Mouse (Mus musculus) lung, postnatal 0 days (tissue): ENCODE data around the gene Prm1. TPM values are rescaled to one million over a fixed set of nuclear protein-coding genes. Genes with fewer than 3 reads are reported as not detected.

Experiments used
- ATAC-seq: fragments of 200-750 bp; cut with Nextera tagmentation; 2 replicates; pipeline ENCODE4 v1.8.0; 2017; ENCODE audit warnings: moderate library complexity
- DNase-seq: peaks from one replicate; pipeline ENCODE4 v3.0.0-alpha.2; 2016; ENCODE audit warnings: low spot score
- H3K27ac ChIP-seq: fragments of 300-500 bp; sonication (generic); 2 replicates; pipeline ENCODE4 v1.5.1; 2014; ENCODE audit warnings: antibody characterized with exemption, mild to moderate bottlenecking, low read length, mixed read lengths
- H3K27me3 ChIP-seq: fragments of 300-500 bp; sonication (generic); replicated peaks from 2 replicates; pipeline ENCODE4 v1.6.1; 2014; ENCODE audit warnings: low read length, mixed read lengths; ENCODE audit not compliant: insufficient read depth
- H3K36me3 ChIP-seq: fragments of 300-500 bp; sonication (generic); 2 replicates; pipeline ENCODE4 v1.6.1; 2014; ENCODE audit warnings: low read length, mixed read lengths; ENCODE audit not compliant: insufficient read depth
- H3K4me1 ChIP-seq: fragments of 300-500 bp; sonication (generic); 2 replicates; pipeline ENCODE4 v1.6.1; 2014; ENCODE audit warnings: antibody characterized with exemption, low read depth, low read length, mixed read lengths; ENCODE audit not compliant: insufficient read depth
- H3K4me2 ChIP-seq: fragments of 300-500 bp; sonication (generic); replicated peaks from 2 replicates; pipeline ENCODE4 v1.6.1; 2014; ENCODE audit warnings: low read depth, mild to moderate bottlenecking, low read length, moderate library complexity, mixed read lengths
- H3K4me3 ChIP-seq: fragments of 300-500 bp; sonication (generic); 2 replicates; pipeline ENCODE4 v1.5.1; 2014; ENCODE audit warnings: low read depth, low read length
- H3K9ac ChIP-seq: fragments of 300-500 bp; sonication (generic); replicated peaks from 2 replicates; pipeline ENCODE4 v1.6.1; 2014; ENCODE audit warnings: low read depth, mild to moderate bottlenecking
- H3K9me3 ChIP-seq: fragments of 300-500 bp; sonication (generic); 2 replicates; pipeline ENCODE4 v1.6.1; 2016; ENCODE audit warnings: low read length, mixed read lengths
- CTCF ChIP-seq: IDR thresholded peaks from 2 replicates; pipeline ENCODE4 v1.5.1; 2016; ENCODE audit warnings: antibody characterized with exemption, mild to moderate bottlenecking
- EP300 ChIP-seq: IDR thresholded peaks from 2 replicates; pipeline ENCODE4 v1.6.1; 2016; ENCODE audit warnings: antibody characterized with exemption, mild to moderate bottlenecking, control low read depth
- WGBS: fragments of 180-500 bp; shearing (Covaris S2); extraction: QIAGEN DNeasy Blood & Tissue Kit; methylation state at CpG from one replicate; pipeline ENCODE4 v1.1.7; 2014; 5-methylcytosine and 5-hydroxymethylcytosine counted together
- polyA plus RNA-seq: library from polyadenylated mRNA; unstranded; fragments of >200 nt; fragmentation: Nextera tagmentation; extraction: Ambion mirVana; gene quantifications from 2 replicates; pipeline ENCODE4 v1.2.1, GENCODE M21; 2015

Gene Prm1
- polyA plus RNA-seq, 1 experiment from 2014 or later, result not detected

DNA sequence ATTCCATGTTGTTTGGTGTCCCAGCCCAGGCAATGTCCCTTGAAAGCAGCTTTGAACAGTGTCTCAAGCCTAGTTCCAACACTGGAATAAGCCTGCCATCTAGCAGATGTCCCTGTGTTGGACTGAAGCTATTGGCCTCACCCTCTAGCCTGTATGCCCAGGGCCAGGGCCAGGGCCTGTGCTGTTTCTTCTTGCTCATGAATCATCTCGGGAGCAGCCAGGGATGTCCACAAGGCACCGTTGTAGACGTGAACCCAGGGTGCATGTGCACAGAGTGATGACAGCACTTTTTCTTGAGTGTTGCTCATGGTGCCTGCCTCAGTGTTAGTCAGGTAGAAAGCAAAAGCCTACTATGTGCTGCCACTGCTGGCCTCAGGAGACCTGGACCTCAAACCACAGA, 31.6 kb upstream of the Prm1 start:
- no peaks in the 10 kb centered on the region for H3K9me3 ChIP-seq
- no peaks in the 10 kb centered on the region for H3K27me3 ChIP-seq
- WGBS, result 79% methylated on average over 3 of the region's 3 CpGs
- H3K27ac ChIP-seq, result no peak overlapping the region
- ATAC-seq, result no peak
- no peak overlapping the region for H3K4me3 ChIP-seq
- H3K4me1 ChIP-seq, result peaks cover 10% of the 10 kb centered on the region; the same call in 1 of the 2 replicates
- H3K4me2 ChIP-seq, result no peak overlapping the region
- H3K9ac ChIP-seq, result no peak overlapping the region
- no peaks in the 10 kb centered on the region for H3K36me3 ChIP-seq
- DNase-seq, result no peak
- TF ChIP-seq CTCF (no peak), EP300 (no peak)

GRCm38 (mm10) chr16:10836388-10836787, 30.7 kb upstream of the Prm1 start:
- TF ChIP-seq EP300 (no peak), CTCF (no peak)
- Histone ChIP-seq H3K27me3 (no peaks in the 10 kb centered on the region), H3K27ac (no peak overlapping the region), H3K9me3 (no peaks in the 10 kb centered on the region), H3K36me3 (no peaks in the 10 kb centered on the region), H3K9ac (no peak overlapping the region), H3K4me1 (peaks cover 10% of the 10 kb centered on the region; the same call in 1 of the 2 replicates), H3K4me2 (no peak overlapping the region), H3K4me3 (no peak overlapping the region)
- 95% methylated on average over 3 of the region's 3 CpGs for WGBS
- DNase-seq (no peak), ATAC-seq (no peak)

DNA sequence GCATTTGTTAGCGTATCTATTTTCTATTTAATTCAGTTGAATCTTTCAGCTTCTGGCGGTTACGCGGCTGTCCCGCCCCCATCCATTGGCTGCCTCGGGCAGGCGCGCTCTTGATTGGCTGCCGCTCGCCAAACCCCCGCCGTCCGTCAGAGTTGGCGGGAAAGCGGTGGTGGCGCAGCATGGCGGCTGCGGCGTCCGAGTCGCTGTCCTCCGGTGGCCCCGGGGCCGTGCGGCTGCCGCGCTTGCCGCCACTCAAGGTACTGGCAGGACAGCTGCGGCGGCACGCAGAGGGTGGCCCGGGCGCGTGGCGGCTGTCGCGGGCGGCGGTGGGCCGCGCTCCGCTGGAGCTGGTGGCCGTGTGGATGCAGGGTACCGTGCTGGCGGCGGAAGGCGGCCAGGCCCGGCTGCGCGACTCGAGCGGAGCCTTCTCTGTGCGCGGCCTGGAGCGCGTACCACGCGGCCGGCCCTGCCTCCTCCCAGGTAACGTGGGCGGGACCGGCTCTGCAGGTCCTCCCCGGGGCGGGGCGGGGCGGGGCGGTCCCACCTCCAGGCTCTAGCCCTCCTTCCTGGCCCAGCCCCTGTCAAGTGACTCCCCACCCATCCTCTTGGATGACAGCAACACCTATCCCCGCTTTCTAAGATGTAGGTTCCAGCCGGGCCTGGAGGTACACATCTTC, 29.4 kb upstream of the Prm1 start, which contains the start of gene Rmi2:
Rmi2 (plus strand) TSS at position 149 of the 677 bp plus-strand sequence.
- DNase-seq, result peak; percentile 94
- H3K4me2 ChIP-seq, result peak within 1 kb of the TSS; percentile 95

GRCm38 (mm10) chr16:10834542-10834910, 28.9 kb upstream of the Prm1 start:
- Histone ChIP-seq H3K4me1 (peaks cover 10% of the 10 kb centered on the region; the same call in 1 of the 2 replicates), H3K4me2 (peak overlapping the region; percentile 95), H3K9me3 (no peaks in the 10 kb centered on the region), H3K27me3 (no peaks in the 10 kb centered on the region), H3K9ac (no peak overlapping the region), H3K4me3 (peak overlapping the region; percentile 65), H3K27ac (no peak overlapping the region), H3K36me3 (no peaks in the 10 kb centered on the region)
- WGBS, result 5% methylated on average over 12 of the region's 12 CpGs
- ATAC-seq (no peak), DNase-seq (no peak)
- TF ChIP-seq EP300, result no peak
- no peak for TF ChIP-seq CTCF

More for the DNA sequence above, 29.4 kb upstream of the Prm1 start, which contains the start of gene Rmi2:
- H3K27ac ChIP-seq, result no peak within 1 kb of the TSS; the same call in 1 of the 2 replicates
- WGBS, result under 1% methylated on average over 46 of the region's 69 CpGs
- H3K36me3 ChIP-seq, result no peaks in the 10 kb centered on the region
- peak within 1 kb of the TSS; percentile 65 for H3K4me3 ChIP-seq
- no peaks in the 10 kb centered on the region for H3K9me3 ChIP-seq
- H3K9ac ChIP-seq, result no peak within 1 kb of the TSS
- no peaks in the 10 kb centered on the region for H3K27me3 ChIP-seq
- peak; percentile 92 for ATAC-seq
- peaks cover 10% of the 10 kb centered on the region; the same call in 1 of the 2 replicates for H3K4me1 ChIP-seq
- no peak for TF ChIP-seq CTCF
- TF ChIP-seq EP300, result no peak

- Histone ChIP-seq H3K4me3 (no peak overlapping the region), H3K4me2 (no peak overlapping the region), H3K9ac (no peak overlapping the region), H3K36me3 (no peaks in the 10 kb centered on the region), H3K27me3 (0 out of 2 replicates have a peak, but pooled peaks cover 4% of the 10 kb centered on the region), H3K4me1 (no peaks in the 10 kb centered on the region), H3K9me3 (no peaks in the 10 kb centered on the region), H3K27ac (no peak overlapping the region)
- WGBS, result 58% methylated on average over 4 of the region's 4 CpGs
- DNase-seq (no peak), ATAC-seq (no peak)
- TF ChIP-seq CTCF, result no peak
- TF ChIP-seq EP300, result no peak
Measured at GRCm38 (mm10) chr16:10828461-10828805, 22.8 kb upstream of the Prm1 start.

DNA sequence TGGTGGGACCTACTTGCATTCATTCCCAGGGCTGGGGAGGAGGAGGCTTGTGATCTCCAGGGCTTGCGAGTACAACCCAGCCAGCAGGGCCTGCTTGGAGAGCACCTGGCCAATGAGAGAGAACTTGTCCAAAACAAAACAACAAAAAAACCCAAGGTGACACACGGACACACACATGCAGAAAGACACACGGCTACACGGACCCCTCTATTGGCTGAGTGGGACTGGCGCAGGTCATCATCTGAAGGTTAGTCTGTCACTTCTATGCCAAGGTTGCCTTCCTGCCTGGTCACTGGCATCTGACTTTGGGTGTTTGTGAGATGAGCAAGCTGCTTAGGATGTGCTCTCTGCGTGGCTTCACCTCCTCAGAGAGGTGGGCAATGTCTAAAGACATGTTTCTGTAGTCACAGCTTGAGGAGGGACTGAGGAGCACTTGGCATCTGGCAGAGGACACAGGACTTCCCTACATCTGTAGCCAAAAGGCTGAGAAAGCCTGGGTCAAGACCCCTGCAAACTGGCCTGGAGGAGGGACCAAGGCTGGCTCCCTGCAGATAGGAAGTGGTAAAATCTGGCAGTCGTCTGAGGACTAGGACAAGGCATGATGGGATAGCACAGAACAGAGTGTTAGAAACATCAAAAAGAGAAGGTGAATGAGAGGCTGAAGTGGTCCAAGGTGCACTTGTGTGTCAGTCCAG, 22.3 kb upstream of the Prm1 start:
- Histone ChIP-seq H3K9me3 (no peaks in the 10 kb centered on the region), H3K27me3 (0 out of 2 replicates have a peak, but pooled peaks cover 4% of the 10 kb centered on the region), H3K4me2 (no peak overlapping the region), H3K4me1 (no peaks in the 10 kb centered on the region), H3K4me3 (no peak overlapping the region), H3K9ac (no peak overlapping the region), H3K27ac (no peak overlapping the region), H3K36me3 (no peaks in the 10 kb centered on the region)
- WGBS, result 78% methylated on average over 7 of the region's 7 CpGs
- TF ChIP-seq CTCF, result no peak
- TF ChIP-seq EP300, result no peak
- DNase-seq, result no peak
- no peak for ATAC-seq
